Mouse (Mus musculus): ENCODE results near the gene Bpifa1. TPM values are rescaled to one million over a fixed set of nuclear protein-coding genes. Genes with fewer than 3 reads are reported as not detected.
"Not testable (repeated sequence)": the region's sequence is repeated elsewhere in the genome, so short reads cannot be mapped to it uniquely, and the experiment has no call there.

Gene Bpifa1
- polyA plus RNA-seq, 1 experiment from 2014 or later, result not detected

DNA sequence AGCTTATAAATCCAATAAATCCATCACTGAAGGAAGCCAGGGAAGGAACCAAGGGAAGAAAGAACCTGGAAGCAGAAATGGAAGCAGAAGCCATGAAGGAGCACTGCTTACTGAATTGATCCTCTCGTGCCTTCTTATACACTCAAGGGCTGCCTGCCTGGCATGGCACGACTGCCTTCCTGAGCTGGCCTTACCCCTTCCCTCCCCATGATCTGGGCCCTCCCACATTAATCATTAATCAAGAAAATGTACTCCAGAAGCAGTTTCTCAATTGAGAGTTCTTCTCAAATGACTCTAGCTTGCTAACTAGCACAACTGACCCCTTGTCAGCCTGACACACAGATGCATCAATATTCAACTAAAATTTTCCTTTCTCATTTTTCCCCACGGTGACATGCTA is 26.5 kb downstream of the Bpifa1 start:
- no peak for DNase-seq (ENCODE audit: low spot score)
- Histone ChIP-seq H3K9me3 (ENCODE audit: control insufficient read depth, low read length) (no peaks in the 10 kb centered on the region), H3K27me3 (ENCODE audit: control insufficient read depth, insufficient read depth, low read length) (no peaks in the 10 kb centered on the region), H3K4me2 (ENCODE audit: low read depth, low read length, severe bottlenecking) (no peak overlapping the region), H3K9ac (ENCODE audit: low read length) (no peak overlapping the region), H3K27ac (ENCODE audit: low read depth, low read length) (no peak overlapping the region), H3K4me1 (replicated peaks; ENCODE audit: control insufficient read depth, insufficient read depth, low read length) (no peaks in the 10 kb centered on the region), H3K4me3 (ENCODE audit: low read depth, low read length) (no peak overlapping the region), H3K36me3 (ENCODE audit: control insufficient read depth, insufficient read depth, low read length) (no peaks in the 10 kb centered on the region)
- 90% methylated on average over 3 of the region's 3 CpGs for WGBS
- no peak for ATAC-seq (replicated peaks; ENCODE audit: low FRiP score)

DNA sequence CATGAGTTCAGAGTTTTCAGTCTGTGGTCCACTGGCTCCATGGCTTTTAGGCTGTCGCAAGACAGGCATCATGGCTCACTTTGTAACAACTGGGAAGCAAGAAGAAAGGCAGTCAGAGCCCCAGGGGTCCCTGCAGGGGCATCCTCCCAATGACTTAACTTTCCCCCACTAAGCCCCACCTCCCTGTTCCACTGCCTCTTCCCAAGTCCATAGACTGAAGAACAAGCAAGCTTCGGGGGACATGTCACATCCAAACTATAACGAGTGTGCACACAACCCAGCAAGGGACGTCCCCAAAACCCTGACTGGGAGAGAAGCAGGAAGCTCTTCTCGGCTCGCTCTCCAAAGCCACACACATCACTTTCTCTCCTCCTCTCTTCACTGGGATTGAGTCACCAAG is 28.9 kb downstream of the Bpifa1 start:
- DNase-seq (ENCODE audit: low spot score) (no peak), ATAC-seq (replicated peaks; ENCODE audit: low FRiP score) (no peak)
- H3K27ac ChIP-seq (ENCODE audit: low read depth, low read length), result no peak overlapping the region
- H3K27me3 ChIP-seq (ENCODE audit: control insufficient read depth, insufficient read depth, low read length), result no peaks in the 10 kb centered on the region
- H3K4me3 ChIP-seq (ENCODE audit: low read depth, low read length), result no peak overlapping the region
- H3K36me3 ChIP-seq (ENCODE audit: control insufficient read depth, insufficient read depth, low read length), result no peaks in the 10 kb centered on the region
- H3K4me1 ChIP-seq (replicated peaks; ENCODE audit: control insufficient read depth, insufficient read depth, low read length), result no peaks in the 10 kb centered on the region
- no peak overlapping the region for H3K9ac ChIP-seq (ENCODE audit: low read length)
- WGBS, result 63% methylated on average over 6 of the region's 6 CpGs
- no peak overlapping the region for H3K4me2 ChIP-seq (ENCODE audit: low read depth, low read length, severe bottlenecking)
- no peaks in the 10 kb centered on the region for H3K9me3 ChIP-seq (ENCODE audit: control insufficient read depth, low read length)

DNA sequence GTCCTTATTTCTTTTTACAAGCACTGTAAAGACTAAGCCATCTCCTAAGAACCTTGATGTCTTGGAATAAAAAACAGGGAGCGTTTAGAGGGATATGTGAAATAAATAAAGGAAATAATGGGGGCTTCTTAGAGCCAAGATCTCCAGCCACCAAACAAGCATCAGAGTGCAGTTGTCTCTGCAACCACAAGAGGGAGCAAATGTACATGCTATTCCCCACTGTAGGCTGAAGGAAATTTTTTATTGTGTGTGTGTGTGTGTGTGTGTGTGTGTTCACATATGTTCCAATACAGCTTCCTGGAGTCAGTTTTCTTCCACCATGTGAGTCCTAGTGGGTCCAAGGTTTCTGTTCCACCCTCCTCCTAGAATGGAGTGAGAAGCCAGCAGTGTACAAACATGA is 30.6 kb downstream of the Bpifa1 start:
- no peaks in the 10 kb centered on the region for H3K27me3 ChIP-seq (ENCODE audit: control insufficient read depth, insufficient read depth, low read length)
- whole genome bisulfite sequencing, result 61% methylated on average over 1 of the region's 1 CpGs
- no peaks in the 10 kb centered on the region for H3K9me3 ChIP-seq (ENCODE audit: control insufficient read depth, low read length)
- no peak overlapping the region for H3K27ac ChIP-seq (ENCODE audit: low read depth, low read length)
- H3K4me2 ChIP-seq (ENCODE audit: low read depth, low read length, severe bottlenecking), result no peak overlapping the region
- ATAC-seq (replicated peaks; ENCODE audit: low FRiP score) (no peak), DNase-seq (ENCODE audit: low spot score) (peak; percentile 58)
- H3K4me3 ChIP-seq (ENCODE audit: low read depth, low read length), result no peak overlapping the region
- H3K9ac ChIP-seq (ENCODE audit: low read length), result no peak overlapping the region
- no peaks in the 10 kb centered on the region for H3K36me3 ChIP-seq (ENCODE audit: control insufficient read depth, insufficient read depth, low read length)
- no peaks in the 10 kb centered on the region for H3K4me1 ChIP-seq (replicated peaks; ENCODE audit: control insufficient read depth, insufficient read depth, low read length)

DNA sequence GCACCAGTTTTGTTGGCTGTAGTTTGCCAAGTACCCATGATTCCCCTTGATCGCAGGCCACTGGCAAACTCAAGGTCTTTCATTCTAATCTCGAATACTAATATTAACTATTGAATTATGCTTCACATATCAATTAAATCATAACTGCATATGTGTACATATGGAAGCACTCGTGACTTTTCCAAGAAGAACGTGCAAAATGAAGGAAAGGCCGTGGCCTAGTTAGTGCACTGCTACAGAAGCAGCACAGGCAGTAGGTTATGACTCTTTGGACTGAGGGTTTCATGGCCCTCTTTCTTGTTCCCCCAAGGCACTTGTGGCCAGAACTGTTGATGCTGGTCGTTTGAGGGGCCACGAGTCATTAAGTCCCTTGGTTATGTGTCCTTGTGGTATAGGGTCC is 39.2 kb downstream of the Bpifa1 start:
- not testable (repeated sequence) for H3K27ac ChIP-seq (ENCODE audit: low read depth, low read length); H3K4me2 ChIP-seq (ENCODE audit: low read depth, low read length, severe bottlenecking); H3K9me3 ChIP-seq (ENCODE audit: control insufficient read depth, low read length); H3K9ac ChIP-seq (ENCODE audit: low read length); H3K4me1 ChIP-seq (replicated peaks; ENCODE audit: control insufficient read depth, insufficient read depth, low read length); DNase-seq (ENCODE audit: low spot score); H3K27me3 ChIP-seq (ENCODE audit: control insufficient read depth, insufficient read depth, low read length); ATAC-seq (replicated peaks; ENCODE audit: low FRiP score); H3K36me3 ChIP-seq (ENCODE audit: control insufficient read depth, insufficient read depth, low read length); H3K4me3 ChIP-seq (ENCODE audit: low read depth, low read length)
- 80% methylated on average over 7 of the region's 7 CpGs for WGBS

DNA sequence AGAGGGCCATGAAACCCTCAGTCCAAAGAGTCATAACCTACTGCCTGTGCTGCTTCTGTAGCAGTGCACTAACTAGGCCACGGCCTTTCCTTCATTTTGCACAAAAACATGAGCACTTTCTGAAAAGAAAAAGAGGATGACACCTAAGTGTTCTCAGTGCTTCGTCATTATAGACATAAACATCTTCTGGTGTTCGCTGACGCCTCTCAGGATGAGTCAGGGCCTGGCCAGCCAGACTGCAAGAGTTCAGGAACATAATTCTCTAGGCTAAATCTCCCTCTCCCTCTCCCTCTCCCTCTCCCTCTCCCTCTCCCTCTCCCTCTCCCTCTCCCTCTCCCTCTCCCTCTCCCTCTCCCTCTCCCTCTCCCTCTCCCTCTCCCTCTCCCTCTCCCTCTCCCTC is 40.4 kb downstream of the Bpifa1 start:
- H3K27me3 ChIP-seq (ENCODE audit: control insufficient read depth, insufficient read depth, low read length); ATAC-seq (replicated peaks; ENCODE audit: low FRiP score); DNase-seq (ENCODE audit: low spot score); H3K9me3 ChIP-seq (ENCODE audit: control insufficient read depth, low read length); H3K4me1 ChIP-seq (replicated peaks; ENCODE audit: control insufficient read depth, insufficient read depth, low read length); H3K4me3 ChIP-seq (ENCODE audit: low read depth, low read length); H3K36me3 ChIP-seq (ENCODE audit: control insufficient read depth, insufficient read depth, low read length); H3K9ac ChIP-seq (ENCODE audit: low read length); H3K4me2 ChIP-seq (ENCODE audit: low read depth, low read length, severe bottlenecking); H3K27ac ChIP-seq (ENCODE audit: low read depth, low read length): not testable (repeated sequence)
- WGBS, result 75% methylated on average over 4 of the region's 4 CpGs

DNA sequence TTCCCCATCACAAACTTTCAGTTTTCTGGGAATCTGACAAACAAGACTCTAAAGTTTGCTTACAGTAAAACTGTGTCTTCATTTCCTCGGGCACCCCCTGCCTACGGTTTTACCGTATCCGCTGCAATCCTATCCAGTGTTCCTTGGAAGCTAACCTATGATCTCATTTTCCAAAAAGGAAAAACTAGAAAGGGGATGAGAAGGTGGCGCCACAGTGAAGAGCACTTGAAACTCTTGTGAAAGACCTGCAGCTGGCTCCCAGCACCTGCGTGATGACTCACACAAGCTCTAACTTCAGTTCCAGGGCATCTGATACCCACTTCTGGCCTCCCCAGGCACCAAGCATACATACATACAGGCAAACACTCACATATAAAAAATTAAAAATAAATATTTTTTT is 42.6 kb downstream of the Bpifa1 start:
- no peaks in the 10 kb centered on the region for H3K4me1 ChIP-seq (replicated peaks; ENCODE audit: control insufficient read depth, insufficient read depth, low read length)
- H3K36me3 ChIP-seq (ENCODE audit: control insufficient read depth, insufficient read depth, low read length), result no peaks in the 10 kb centered on the region
- ATAC-seq (replicated peaks; ENCODE audit: low FRiP score), result no peak
- H3K9me3 ChIP-seq (ENCODE audit: control insufficient read depth, low read length), result no peaks in the 10 kb centered on the region
- H3K27ac ChIP-seq (ENCODE audit: low read depth, low read length), result no peak overlapping the region
- no peak overlapping the region for H3K4me3 ChIP-seq (ENCODE audit: low read depth, low read length)
- WGBS, result 90% methylated on average over 6 of the region's 6 CpGs
- H3K4me2 ChIP-seq (ENCODE audit: low read depth, low read length, severe bottlenecking), result no peak overlapping the region
- no peak for DNase-seq (ENCODE audit: low spot score)
- no peaks in the 10 kb centered on the region for H3K27me3 ChIP-seq (ENCODE audit: control insufficient read depth, insufficient read depth, low read length)
- no peak overlapping the region for H3K9ac ChIP-seq (ENCODE audit: low read length)

DNA sequence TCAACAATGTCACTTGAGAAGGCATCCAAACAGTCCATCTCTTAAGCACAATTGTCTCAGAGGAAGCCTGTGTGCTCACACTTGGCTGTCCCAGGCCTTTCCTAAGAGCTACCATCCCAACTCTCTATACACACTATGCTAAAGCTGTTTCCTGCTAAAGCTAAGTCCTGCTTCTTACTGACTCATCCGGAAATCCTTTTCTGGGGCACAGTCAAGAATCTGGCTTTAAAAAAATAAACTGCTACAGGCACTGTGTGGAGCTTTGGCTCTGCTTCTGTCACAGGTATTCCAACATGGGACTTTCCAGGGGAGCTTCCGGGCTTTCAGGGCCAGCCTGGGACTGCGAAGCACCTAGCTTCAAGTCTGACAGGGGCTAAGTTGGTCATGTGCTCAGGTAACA is 43.1 kb downstream of the Bpifa1 start:
- Histone ChIP-seq H3K4me1 (replicated peaks; ENCODE audit: control insufficient read depth, insufficient read depth, low read length) (no peaks in the 10 kb centered on the region), H3K4me3 (ENCODE audit: low read depth, low read length) (no peak overlapping the region), H3K4me2 (ENCODE audit: low read depth, low read length, severe bottlenecking) (no peak overlapping the region), H3K9ac (ENCODE audit: low read length) (no peak overlapping the region), H3K9me3 (ENCODE audit: control insufficient read depth, low read length) (no peaks in the 10 kb centered on the region), H3K27me3 (ENCODE audit: control insufficient read depth, insufficient read depth, low read length) (no peaks in the 10 kb centered on the region), H3K36me3 (ENCODE audit: control insufficient read depth, insufficient read depth, low read length) (no peaks in the 10 kb centered on the region), H3K27ac (ENCODE audit: low read depth, low read length) (no peak overlapping the region)
- ATAC-seq (replicated peaks; ENCODE audit: low FRiP score) (no peak), DNase-seq (ENCODE audit: low spot score) (no peak)
- 88% methylated on average over 3 of the region's 3 CpGs for WGBS

DNA sequence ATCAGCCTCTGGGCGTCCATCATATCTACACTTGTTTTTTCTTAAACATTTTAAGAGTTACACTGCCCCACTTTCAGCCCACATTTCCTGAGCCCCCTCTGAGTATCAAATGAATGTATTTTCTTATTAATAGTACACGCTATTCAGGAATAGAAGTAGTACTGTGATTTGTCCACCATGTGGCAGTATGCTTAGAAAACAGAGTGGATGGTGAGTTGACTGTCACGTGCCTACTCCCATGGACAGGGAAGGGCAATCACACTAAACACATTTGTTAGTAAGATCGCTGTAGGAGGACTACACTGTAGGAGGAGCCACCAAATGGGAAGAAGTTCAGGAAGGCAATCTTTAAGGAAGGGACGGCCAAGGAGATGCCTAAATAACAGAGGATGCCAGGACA is 44.8 kb downstream of the Bpifa1 start:
- Histone ChIP-seq H3K36me3 (ENCODE audit: control insufficient read depth, insufficient read depth, low read length) (no peaks in the 10 kb centered on the region), H3K4me1 (replicated peaks; ENCODE audit: control insufficient read depth, insufficient read depth, low read length) (no peaks in the 10 kb centered on the region), H3K4me3 (ENCODE audit: low read depth, low read length) (no peak overlapping the region), H3K9ac (ENCODE audit: low read length) (no peak overlapping the region), H3K27me3 (ENCODE audit: control insufficient read depth, insufficient read depth, low read length) (no peaks in the 10 kb centered on the region), H3K4me2 (ENCODE audit: low read depth, low read length, severe bottlenecking) (no peak overlapping the region), H3K9me3 (ENCODE audit: control insufficient read depth, low read length) (no peaks in the 10 kb centered on the region), H3K27ac (ENCODE audit: low read depth, low read length) (no peak overlapping the region)
- 44% methylated on average over 5 of the region's 5 CpGs for WGBS
- DNase-seq (ENCODE audit: low spot score) (no peak), ATAC-seq (replicated peaks; ENCODE audit: low FRiP score) (no peak)

DNA sequence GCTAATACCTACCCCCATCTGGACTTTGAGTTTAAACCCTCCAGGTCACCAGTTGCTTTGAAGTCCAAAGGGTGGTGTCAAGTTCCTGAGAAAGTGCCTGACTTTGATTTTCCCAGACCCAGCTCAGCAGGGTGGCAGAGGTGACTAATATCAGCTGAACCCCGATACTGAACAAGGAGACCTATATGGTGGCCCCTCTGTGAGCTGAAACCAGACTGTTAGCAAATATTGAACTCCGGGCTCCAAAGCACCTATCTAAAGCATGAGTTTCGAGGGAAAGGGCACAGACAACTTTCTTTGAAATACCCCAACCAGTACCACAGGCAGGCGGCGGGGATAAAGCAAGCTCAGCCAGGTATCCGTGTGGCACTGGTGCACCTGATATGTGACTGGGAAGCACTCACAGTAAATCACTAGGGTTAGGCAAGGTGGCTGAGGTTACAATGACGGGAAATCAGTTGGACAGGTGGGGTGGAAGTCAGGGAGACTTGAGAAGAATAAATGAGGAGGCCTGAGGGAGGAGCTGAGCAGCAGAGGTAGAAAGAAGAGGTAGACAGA is 47.3 kb downstream of the Bpifa1 start:
- H3K4me1 ChIP-seq (replicated peaks; ENCODE audit: control insufficient read depth, insufficient read depth, low read length), result no peaks in the 10 kb centered on the region
- H3K4me3 ChIP-seq (ENCODE audit: low read depth, low read length), result no peak overlapping the region
- 84% methylated on average over 7 of the region's 7 CpGs for WGBS
- no peaks in the 10 kb centered on the region for H3K36me3 ChIP-seq (ENCODE audit: control insufficient read depth, insufficient read depth, low read length)
- no peak overlapping the region for H3K4me2 ChIP-seq (ENCODE audit: low read depth, low read length, severe bottlenecking)
- no peaks in the 10 kb centered on the region for H3K9me3 ChIP-seq (ENCODE audit: control insufficient read depth, low read length)
- H3K27ac ChIP-seq (ENCODE audit: low read depth, low read length), result no peak overlapping the region
- ATAC-seq (replicated peaks; ENCODE audit: low FRiP score), result no peak
- H3K9ac ChIP-seq (ENCODE audit: low read length), result no peak overlapping the region
- DNase-seq (ENCODE audit: low spot score), result no peak
- H3K27me3 ChIP-seq (ENCODE audit: control insufficient read depth, insufficient read depth, low read length), result no peaks in the 10 kb centered on the region

Data from forebrain, embryonic 11.5 days (tissue).